Mouse (Mus musculus) CH12.LX (cell line): ENCODE data around the gene Ddah1.

Experiments
- CTCF ChIP-seq, 2 experiments: IDR thresholded peaks in 1 of 2; conservative IDR thresholded peaks in 1 of 2; 2 replicates each; pipeline ENCODE4 v1.5.1; 2011 to 2012; ENCODE audit warnings: low read depth in 2 of 2, low read length in 2 of 2, improper control_type of control experiment in 1 of 2, inconsistent platforms in 1 of 2, mild to moderate bottlenecking in 1 of 2, moderate library complexity in 1 of 2
- MAFK ChIP-seq: IDR thresholded peaks from 2 replicates; pipeline ENCODE4 v1.6.1; 2011; ENCODE audit warnings: low read length, improper control_type of control experiment; ENCODE audit not compliant: insufficient replicate concordance
- TCF12 ChIP-seq: IDR thresholded peaks from 2 replicates; pipeline ENCODE4 v1.6.1; 2014; ENCODE audit warnings: low read depth, mild to moderate bottlenecking, inconsistent platforms, low read length, improper control_type of control experiment
- USF2 ChIP-seq: conservative IDR thresholded peaks from 2 replicates; pipeline ENCODE4 v1.6.1; 2011; ENCODE audit warnings: low read depth, low read length, improper control_type of control experiment
- ZKSCAN1 ChIP-seq: IDR thresholded peaks from 2 replicates; pipeline ENCODE4 v1.6.1; 2012; ENCODE audit warnings: low read depth, inconsistent platforms, low read length, improper control_type of control experiment, borderline replicate concordance

DNA sequence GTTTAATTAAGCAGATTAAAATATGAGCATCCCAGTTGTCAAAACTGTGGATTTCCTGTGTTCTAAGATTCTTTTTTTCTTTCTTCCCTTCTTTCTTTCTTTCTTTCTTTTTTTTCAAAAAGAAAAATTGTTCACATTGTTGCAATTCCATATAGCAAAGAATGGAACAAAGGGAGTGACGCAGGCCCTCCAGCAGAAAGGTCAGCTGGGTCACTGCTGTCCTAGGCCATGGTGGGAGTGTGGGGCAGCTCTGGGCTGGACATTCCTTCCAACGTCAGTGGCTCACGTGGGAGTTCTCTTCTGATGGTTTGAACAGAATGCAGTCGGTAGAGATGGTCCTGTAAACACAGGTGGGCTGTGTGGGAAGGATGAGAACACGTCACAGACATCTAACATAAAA is 16.8 kb downstream of the Ddah1 start:
- TF ChIP-seq ZKSCAN1 (no peak), USF2 (no peak), CTCF (conservative IDR thresholded peaks at IDR 0.05 in 1 of 2, IDR thresholded peaks at IDR 0.05 in 1 of 2; ENCODE audit: low read depth in 2 of 2, low read length in 2 of 2) (no peak), TCF12 (no peak), MAFK (no peak)
